Mouse (Mus musculus) layer of hippocampus, adult 18-20 months (tissue): ENCODE results near the gene Trim41. TPM values are rescaled to one million over a fixed set of nuclear protein-coding genes. Genes with fewer than 3 reads are reported as not detected.
"Not testable (repeated sequence)": the region's sequence is repeated elsewhere in the genome, so short reads cannot be mapped to it uniquely, and the experiment has no call there.

Experiments
- DNase-seq, 2 experiments: peaks; one replicate each; pipeline ENCODE4 v3.0.0; 2022; ENCODE audit warnings: low spot score in 2 of 2
- total RNA-seq, 2 experiments: library from RNA; stranded (reverse); gene quantifications; 2 replicates each; pipeline ENCODE4 v1.2.3; 2021

Trim41 gene
- total RNA-seq, 2 experiments from 2014 or later: 58.1 to 62.3 TPM

GRCm38 (mm10) chr11:48838181-48838797 lies 21.1 kb upstream of the Trim41 start:
- no peak for DNase-seq

- peak in 1 of 2 experiments; percentile 54 for DNase-seq
Observed at GRCm38 (mm10) chr11:48837310-48838180, 20.4 kb upstream of the Trim41 start.

- no peak for DNase-seq
Observed at GRCm38 (mm10) chr11:48836990-48837309, 19.8 kb upstream of the Trim41 start.

GRCm38 (mm10) chr11:48835923-48836322 lies 18.8 kb upstream of the Trim41 start:
- no peak for DNase-seq

- DNase-seq: peak; percentile 90 to 96
Observed at GRCm38 (mm10) chr11:48833731-48834639, 16.8 kb upstream of the Trim41 start.

GRCm38 (mm10) chr11:48833078-48833730 lies 16.1 kb upstream of the Trim41 start:
- DNase-seq: no peak

- no peak for DNase-seq
Observed at GRCm38 (mm10) chr11:48831273-48831672, 14.1 kb upstream of the Trim41 start.

GRCm38 (mm10) chr11:48830279-48830678 lies 13.1 kb upstream of the Trim41 start:
- no peak for DNase-seq

- no peak for DNase-seq
Observed at GRCm38 (mm10) chr11:48827926-48828325, 10.8 kb upstream of the Trim41 start.

- DNase-seq: no peak
Observed at GRCm38 (mm10) chr11:48826752-48827096, 9.6 kb upstream of the Trim41 start.

- DNase-seq: not testable (repeated sequence)
Observed at GRCm38 (mm10) chr11:48825979-48826751, 9.0 kb upstream of the Trim41 start, which contains the start of the genes Trim7 and Gm12184. Trim7 (plus strand) TSS chr11:48826140. Gm12184 (minus strand) TSS chr11:48826655.

GRCm38 (mm10) chr11:48824311-48824830 lies 7.2 kb upstream of the Trim41 start:
- no peak for DNase-seq

- peak in 1 of 2 experiments; percentile 72 for DNase-seq
Observed at GRCm38 (mm10) chr11:48823536-48823972, 6.4 kb upstream of the Trim41 start.

- no peak for DNase-seq
Observed at GRCm38 (mm10) chr11:48822768-48823512, 5.8 kb upstream of the Trim41 start.

- DNase-seq: not testable (repeated sequence)
Observed at GRCm38 (mm10) chr11:48821299-48821698, 4.1 kb upstream of the Trim41 start.

GRCm38 (mm10) chr11:48820308-48820674 lies 3.1 kb upstream of the Trim41 start:
- no peak for DNase-seq

- DNase-seq: no peak
Observed at GRCm38 (mm10) chr11:48819614-48820307, 2.6 kb upstream of the Trim41 start.

GRCm38 (mm10) chr11:48818346-48818745 lies 1.2 kb upstream of the Trim41 start:
- DNase-seq: peak; percentile 82 to 96

GRCm38 (mm10) chr11:48817794-48818193 lies 641 bp upstream of the Trim41 start:
- DNase-seq: no peak
